Mouse (Mus musculus) gastrocnemius, postnatal 4 days (tissue): ENCODE data around the gene Mex3a. TPM values are rescaled to one million over a fixed set of nuclear protein-coding genes. Genes with fewer than 3 reads are reported as not detected.
A peak's percentile ranks its signal among the peaks of the same experiment; 100 is the strongest.

Experiments used
- DNase-seq, 2 experiments: peaks; one replicate each; pipeline ENCODE4 v3.0.0; 2021 to 2022; ENCODE audit warnings: low spot score in 2 of 2, mixed read lengths in 2 of 2
- total RNA-seq, 2 experiments: library from RNA; stranded (reverse); gene quantifications; 2 replicates each; pipeline ENCODE4 v1.2.3; 2021

Mex3a gene
- total RNA-seq, 2 experiments from 2014 or later, result 12.9 to 13.1 TPM

- DNase-seq, result no peak
Measured at GRCm38 (mm10) chr3:88542486-88542885, 10.3 kb downstream of the Mex3a start.

DNA sequence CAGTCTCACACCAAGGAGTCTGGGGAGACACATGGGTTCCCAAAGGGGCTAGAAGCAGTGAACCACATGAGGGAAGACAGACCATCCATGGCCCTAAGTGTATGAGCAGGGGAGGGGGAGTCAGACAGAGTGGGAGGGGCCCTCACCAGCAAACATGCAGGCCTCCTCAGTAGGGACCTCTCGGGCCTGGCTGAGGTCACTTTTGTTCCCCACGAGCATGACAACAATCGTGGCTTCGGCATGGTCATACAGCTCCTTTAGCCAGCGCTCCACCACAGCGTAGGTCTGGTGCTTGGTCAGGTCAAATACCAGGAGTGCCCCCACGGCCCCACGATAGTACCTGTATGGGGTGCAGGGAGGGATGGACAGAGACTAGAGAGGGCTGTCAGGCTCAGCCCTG is 11.0 kb downstream of the Mex3a start:
- DNase-seq, result no peak

DNA sequence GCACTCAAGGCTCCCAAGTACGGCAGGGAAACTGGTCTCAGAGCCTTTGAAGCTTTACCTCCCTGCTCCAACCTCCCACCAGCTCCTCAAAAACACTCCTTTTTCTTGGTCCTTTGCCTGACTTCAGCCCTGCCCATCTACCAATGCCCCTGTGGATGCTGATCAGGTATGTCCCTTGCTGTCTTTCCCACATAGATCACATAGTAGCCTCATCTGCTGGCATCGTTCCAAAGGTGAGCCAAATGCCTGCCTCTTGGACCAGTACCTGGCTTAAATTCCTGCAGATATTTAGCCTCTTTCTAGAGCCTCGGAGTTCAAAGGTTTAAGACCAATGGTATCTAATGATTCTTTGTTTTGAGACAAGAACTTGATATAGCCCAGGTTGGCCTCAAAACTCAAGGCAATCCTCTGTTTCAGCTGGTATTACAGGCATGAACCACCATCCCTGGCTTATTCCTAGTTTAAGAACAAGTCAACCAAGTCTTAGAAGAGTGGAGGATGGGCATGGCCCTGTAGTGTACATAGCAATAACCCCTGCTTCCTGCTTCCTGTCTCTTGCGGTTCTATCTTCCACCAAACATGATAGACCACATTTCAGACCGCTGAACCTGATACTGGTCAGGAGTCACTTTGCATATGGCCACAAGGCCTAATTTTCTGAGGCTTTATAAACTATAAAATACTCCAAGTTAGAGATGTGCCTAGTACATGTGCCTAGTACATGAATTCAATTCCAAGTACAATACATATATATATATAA is 11.6 kb downstream of the Mex3a start:
- DNase-seq, result no peak

- DNase-seq, result no peak
Measured at GRCm38 (mm10) chr3:88544514-88544913, 12.3 kb downstream of the Mex3a start.

GRCm38 (mm10) chr3:88544955-88545591 is 12.9 kb downstream of the Mex3a start:
- no peak for DNase-seq

GRCm38 (mm10) chr3:88546674-88547418 is 14.7 kb downstream of the Mex3a start:
- no peak for DNase-seq

- no peak for DNase-seq
Measured at GRCm38 (mm10) chr3:88548180-88548917, 16.2 kb downstream of the Mex3a start, which contains the start of gene Rab25. Gene Rab25, minus strand, starts transcription at chr3:88548300.

DNA sequence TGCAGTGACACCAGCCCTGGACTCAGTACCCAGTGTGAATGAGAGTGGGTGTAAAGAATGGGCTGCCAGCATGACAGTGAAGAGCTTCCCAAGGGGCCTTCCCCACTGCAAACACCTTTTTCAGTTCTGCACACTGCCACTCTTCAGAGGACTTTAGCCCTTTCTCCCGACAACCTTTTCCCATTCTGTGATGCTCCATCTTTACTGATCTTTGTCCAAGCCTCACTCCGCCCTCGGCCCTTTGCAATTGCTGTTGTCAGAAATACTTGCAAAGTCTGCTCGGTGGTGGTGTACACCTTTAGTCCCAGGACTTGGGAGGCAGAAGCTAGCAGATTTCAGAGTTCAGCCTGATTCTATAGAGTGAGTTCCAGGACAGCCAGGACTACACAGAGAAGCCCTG is 19.4 kb downstream of the Mex3a start:
- no peak for DNase-seq

GRCm38 (mm10) chr3:88552082-88552645 is 20.0 kb downstream of the Mex3a start:
- no peak for DNase-seq

DNA sequence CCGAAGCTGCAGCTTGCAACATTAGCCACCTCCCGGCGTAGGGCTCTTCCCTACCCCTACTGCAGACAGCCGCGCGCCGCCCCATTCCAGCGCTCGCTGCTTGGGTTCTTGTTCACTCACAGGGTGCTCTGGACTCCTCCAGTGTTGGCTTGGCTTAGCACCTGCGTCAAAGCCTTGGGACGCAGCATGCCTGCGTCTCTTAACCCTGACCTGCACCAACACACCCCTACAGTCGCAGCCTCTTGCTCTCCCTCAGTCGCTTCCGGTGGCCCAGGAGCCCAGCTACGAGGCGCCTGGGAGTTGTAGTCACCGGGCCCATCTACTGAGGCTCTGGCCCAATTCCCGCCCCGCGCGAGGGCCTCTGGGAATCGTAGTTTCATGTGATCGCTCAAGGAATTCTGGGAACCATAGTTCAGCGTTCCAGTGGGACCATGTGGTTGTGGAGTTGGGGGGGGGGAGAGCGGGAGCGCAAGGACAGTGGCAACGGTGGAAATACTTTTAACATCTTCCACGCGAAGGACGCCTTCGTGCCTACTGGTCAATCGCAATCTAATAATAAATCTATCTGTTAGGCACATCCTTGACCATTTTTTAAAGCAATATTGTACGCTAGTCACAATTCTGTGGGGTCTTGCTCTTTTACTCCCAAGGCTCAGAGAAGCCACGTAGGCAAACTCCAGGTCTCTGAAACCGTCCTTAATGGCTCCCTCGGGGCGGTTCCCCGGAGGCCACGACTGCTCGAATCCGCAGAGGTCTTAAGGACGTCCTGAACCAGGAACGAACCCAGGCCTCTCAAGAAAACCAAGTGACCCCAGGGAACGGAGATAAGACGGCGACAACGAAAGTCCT is 20.7 kb downstream of the Mex3a start, which contains the start of gene Lamtor2:
Lamtor2 (minus strand) TSS at position 399 of the 849 bp plus-strand sequence.
- peak; percentile 93 to 99 for DNase-seq

GRCm38 (mm10) chr3:88553525-88553879 is 21.3 kb downstream of the Mex3a start, which contains the start of gene Ubqln4:
Gene Ubqln4, plus strand, starts transcription at chr3:88553758.
- DNase-seq, result peak; percentile 93 to 94

GRCm38 (mm10) chr3:88553880-88554586 is 21.8 kb downstream of the Mex3a start:
- peak; percentile 53 to 67 for DNase-seq

DNA sequence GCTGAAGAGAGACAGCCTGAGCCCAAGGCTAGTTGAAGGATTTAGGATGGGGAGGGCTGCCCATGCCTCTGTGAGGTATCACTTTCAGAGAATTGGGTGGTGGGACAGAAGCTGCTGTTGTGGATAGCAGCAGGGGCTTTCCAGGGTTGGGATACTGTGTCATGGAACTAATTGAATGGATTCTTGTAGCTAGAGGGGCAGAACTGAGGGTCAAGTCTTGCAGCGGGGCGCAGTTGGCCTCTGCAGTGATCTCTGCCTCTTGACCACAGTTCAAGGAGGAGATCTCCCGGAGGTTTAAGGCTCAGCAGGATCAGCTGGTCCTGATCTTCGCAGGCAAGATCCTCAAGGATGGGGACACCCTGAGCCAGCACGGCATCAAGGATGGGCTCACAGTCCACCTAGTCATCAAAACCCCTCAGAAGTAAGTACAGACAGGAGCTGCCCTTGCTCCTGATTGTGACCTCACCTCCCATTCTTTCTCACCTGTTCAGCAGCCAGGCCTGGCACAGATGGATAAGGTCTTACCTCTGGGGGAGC is 22.9 kb downstream of the Mex3a start:
- no peak for DNase-seq

DNA sequence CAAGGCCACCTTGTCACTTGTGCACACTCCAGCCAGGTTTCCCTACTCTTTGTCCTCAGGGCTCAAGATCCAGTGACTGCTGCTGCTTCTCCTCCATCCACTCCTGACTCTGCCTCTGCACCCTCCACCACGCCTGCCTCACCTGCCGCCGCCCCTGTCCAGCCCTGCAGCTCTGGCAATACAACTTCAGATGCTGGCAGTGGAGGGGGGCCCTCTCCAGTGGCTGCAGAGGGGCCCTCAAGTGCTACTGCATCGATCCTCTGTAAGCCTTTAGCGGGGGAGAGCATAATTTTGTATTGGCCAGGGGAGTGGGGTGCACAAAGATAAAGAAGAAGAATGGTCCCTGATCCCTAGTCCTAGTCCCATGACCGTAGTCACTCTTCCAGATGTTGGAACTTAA is 23.5 kb downstream of the Mex3a start:
- no peak for DNase-seq

GRCm38 (mm10) chr3:88556616-88557015 is 24.4 kb downstream of the Mex3a start:
- DNase-seq, result no peak

DNA sequence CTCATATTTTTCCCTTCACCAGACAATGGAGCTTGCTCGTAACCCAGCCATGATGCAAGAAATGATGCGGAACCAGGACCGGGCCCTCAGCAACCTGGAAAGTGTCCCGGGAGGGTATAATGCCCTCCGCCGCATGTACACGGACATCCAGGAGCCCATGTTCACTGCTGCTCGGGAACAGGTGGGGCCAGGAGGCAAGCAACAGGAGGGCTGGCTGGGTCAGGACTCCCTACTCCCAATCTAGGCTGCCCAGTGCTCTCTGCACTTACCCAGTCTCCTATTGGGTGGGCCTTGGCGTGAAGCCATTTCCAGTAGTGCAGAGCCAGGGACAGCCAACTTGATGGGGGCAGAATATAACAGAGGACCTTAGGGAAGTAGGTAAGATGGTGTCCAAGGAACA is 27.4 kb downstream of the Mex3a start:
- DNase-seq, result no peak

DNA sequence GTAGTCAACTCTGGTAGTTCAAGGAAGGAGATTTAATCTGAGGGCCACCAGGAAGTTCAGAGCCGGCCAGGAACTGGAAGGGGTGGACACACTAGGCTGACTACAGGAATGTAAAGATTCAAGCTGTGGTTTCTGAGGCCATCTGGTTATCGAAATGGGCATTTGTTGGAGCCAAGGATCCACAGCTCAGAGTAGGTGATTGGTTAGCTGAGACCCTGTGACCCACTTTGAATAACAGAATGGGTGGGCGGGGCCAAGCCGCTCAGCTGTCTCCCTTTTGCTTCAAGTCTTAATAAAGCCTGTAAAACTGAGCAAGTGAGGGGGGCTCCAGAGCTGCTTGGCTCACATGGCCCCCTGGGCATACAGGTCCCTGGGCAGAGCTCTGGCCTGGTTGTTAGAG is 29.8 kb downstream of the Mex3a start:
- DNase-seq, result no peak

DNA sequence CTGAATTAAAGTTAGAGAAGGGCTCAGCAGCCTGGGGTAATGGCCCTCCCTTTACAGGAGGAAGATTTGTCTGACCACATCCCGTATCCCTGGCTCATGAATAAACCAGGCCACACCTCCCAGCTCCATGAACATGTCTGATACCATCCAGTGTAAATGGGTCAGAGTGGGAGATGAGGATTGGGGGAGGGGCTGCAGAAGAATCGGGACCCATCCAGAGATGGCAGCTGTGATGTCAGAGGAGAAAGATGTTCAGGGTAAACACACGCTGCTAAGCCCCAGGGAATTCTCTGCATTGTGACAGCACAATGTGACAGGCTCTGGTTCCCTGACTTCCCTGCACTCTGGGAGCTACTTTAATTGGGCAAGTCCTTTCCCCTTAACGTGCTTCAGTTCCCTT is 31.2 kb downstream of the Mex3a start:
- DNase-seq, result no peak

DNA sequence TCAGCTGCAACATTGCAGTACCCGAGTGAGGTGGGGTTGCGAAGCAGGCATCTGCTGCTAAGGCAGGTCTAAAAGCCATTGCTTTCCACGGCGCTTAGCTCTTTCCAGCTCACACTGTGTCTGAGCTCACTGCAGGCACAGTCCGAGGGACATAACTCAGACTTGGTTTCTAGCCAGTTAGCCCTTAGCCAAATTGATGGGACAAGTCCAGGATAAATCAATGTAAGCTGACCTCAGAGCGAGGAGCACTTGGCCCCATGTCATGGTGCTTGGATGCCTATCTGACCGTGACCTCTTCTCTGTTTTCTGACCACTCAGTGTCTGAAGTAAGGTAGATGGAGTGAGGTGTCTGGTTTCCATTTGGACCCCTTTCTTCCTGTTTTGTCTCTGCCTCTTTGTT is 31.8 kb downstream of the Mex3a start:
- DNase-seq, result no peak
